Mouse (Mus musculus): ENCODE measurements around the gene Mpc2.
A peak's percentile ranks its signal among the peaks of the same experiment; 100 is the strongest.

Mpc2 gene

DNA sequence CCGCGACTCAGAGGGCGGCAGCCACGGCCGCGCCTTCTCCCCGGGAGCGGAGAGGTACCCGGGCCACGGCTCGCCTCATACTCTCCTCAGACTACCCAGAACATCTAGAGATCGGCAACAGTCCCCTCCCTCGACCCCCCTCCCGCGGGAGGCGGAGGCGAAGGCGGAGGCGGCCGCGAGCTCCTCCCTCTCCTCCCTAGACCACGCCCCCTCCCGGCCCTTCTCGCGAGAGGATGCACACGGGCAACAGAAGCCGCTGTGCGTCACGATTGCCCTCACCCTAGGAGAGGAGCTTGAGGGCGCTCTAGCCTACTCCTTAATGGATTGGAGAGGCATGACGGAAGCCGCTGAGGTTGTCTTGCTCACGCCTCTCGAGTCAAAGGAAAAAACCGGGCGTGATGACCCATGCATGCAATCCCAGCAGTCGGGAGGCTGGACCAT lies at the start of gene Mpc2, which contains the start of gene Dcaf6:
Gene Mpc2 (plus strand): TSS at position 278 of the 441 bp plus-strand sequence.
Gene Dcaf6 (minus strand): TSS at position 116 of the 441 bp plus-strand sequence.
- peak; percentile 100 for DNase-seq (ENCODE audit: low spot score)

DNA sequence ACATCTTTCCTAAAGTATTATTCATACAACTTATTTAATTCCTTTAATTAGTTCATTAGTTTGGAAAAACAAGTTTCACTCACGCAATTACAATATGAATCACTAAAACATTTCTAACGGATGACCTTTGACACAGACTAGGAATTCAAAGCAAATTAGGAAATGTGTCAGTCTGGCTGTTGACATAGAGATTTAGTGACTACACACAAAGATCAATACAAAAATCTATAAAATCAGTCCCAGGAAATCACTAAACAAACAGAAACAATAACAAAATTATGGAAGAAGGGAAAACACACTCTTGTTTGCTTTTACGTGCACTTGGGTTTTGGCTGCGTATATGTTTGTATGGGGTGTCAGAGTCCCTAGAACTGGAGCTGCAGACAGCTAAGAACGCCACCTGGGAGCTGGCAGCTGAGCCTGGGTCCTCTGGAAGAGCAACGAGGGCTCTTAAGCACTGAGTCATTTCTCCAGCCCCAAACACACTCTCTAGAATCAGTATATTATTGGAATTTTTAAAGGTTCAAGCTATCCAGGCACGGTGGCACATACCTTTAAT lies 39.0 kb upstream of the Mpc2 start:
- DNase-seq (ENCODE audit: low spot score) = no peak

DNA sequence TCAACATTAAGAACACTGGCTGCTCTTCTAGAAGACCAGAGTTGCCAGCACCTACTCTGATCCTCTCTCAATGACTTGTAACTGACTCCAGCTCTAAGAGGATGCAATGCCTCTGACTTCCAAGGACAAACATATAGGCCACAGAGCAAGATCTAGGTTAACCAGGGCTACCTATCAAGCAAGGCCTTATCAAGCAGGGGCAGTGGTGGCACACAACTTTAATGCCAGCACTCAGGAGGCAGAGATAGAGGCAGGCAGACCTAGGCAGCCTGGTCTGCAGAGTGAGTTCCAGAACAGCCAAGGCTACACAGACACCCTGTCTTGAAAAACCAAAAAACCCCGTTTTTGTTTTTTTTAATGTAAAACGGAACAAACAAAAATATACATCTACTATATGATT lies 34.2 kb upstream of the Mpc2 start:
- DNase-seq (ENCODE audit: low spot score) = no peak

DNA sequence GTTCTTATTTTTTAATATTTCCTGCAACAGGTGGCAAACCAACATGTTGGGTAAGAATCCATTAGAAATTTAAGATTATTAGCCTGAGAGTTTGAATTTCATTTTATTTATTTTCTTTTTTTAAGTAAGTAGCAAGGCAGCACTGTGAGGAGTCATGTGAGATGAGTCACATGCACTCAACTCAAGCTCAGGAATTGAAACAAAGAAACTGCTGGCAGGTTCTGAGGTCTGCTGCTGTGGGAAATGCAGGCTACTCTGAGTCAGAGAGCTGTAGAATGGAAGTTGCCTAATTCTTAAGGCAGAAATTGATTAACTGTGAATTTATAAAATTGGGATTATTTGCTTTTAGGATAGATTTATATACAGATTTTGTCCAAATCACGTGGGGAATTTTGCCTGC lies 27.6 kb upstream of the Mpc2 start:
- DNase-seq (ENCODE audit: low spot score) = no peak

DNA sequence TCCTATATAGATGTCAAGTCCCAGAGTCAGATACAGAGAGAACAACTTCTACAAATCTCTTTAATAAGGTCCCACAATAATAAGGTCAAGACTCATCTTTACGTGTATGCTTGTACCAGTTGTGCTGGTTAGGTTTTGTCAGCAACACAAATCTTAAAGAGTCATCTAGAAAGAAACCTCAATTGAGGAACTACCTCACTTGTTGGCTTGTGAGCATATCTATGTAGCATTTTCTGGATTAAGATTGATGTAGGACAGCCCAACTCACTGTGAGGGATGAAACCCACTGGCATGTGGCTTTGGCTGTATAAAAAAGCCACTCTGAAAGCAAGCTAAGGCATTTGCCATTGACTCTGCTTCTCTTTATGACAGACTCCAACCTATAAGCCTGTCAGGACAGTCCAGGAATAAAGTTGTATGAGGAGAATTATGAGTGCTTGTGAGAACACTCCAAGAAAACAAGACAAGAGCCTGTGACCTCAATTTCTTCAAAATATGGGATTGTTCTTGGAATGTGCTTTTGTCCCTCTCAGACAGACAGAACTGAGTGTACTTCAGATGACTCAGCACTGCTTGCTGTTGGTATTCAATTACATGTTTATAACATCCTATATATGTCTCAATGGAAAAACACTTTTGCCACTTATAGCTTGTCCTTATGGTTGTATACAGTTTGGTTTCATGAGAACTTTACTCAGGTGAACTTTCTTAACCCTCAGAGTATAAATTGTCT lies 22.0 kb upstream of the Mpc2 start:
- DNase-seq (ENCODE audit: low spot score) = no peak

DNA sequence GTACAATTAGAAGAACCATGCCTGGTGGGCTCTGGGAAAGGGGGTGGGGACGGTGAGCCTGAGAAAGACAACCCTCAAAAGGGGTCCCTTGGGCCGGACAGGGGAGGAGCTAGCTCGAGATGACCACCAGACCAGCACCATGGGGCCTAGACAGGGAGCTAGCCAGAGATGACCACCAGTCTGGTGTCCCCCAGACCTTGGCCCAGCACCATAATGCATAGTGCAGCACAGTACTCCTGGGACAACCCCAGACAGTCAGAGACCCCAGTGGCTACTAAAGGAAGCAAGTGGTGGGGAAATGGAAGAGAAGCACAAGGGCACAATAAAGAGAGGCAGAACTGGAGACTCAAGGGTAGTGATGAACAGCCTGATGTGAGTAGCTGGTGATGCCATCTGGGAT lies 19.6 kb upstream of the Mpc2 start:
- no peak for DNase-seq (ENCODE audit: low spot score)

DNA sequence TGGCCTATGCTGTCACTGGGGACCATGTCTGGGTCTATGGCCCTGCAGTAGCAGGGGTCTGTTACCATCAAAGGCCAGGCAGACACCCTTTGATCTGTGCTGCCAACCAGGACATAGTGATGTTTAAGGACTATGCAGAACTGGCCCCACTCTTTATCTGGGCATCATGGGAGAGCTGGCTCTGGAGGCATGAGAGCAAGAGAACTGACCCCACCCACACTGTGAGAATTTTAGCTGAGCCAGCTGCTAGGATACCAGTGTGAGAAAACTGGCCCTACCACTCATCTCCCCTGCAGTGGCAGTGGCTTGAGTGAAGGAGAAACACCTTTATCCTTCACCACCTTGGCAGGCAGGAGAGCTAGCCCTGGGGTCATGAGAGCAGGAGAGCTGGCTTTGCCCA lies 19.2 kb upstream of the Mpc2 start:
- DNase-seq (ENCODE audit: low spot score) = no peak

DNA sequence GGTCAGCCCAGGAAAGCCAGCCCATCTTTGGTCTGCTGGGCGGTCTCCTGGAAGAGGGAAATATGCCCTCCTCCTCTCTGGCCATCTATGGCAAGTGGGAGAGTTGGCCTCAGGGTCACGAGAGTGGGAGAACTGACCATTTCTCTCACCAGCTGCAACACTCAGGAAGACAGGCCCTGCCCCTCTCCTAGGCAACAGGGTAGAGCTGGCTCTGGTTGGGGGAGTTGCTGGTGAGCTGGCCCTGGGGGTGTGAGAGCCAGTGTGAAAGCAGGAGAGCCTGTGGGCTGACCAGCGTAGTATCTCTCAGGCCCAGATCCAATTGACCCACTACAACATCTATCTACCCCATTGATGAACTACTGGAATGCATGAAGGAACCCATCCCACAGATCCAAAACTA lies 18.7 kb upstream of the Mpc2 start:
- DNase-seq (ENCODE audit: low spot score) = no peak

DNA sequence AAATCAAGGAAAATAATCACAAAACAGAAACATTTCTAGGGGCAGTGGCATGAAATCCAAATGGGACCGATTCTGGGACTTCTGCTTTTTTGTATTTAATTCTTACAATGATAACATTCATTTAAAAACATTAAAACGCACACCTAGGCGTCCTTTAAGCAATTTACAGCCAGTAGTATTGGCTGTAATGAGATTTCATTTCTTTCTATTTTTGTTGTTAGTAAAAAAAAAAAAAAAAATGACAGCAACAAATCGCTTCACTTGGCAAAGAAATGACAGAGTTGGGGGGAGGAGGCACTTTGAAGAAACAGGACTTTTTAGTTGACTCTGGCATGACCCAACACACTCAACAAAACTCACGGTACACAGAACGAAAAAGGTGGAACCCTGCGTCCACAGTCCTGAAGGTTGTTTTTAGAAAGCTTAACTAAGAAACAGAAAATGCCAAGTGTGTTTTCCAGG lies 1.4 kb upstream of the Mpc2 start:
- no peak for DNase-seq (ENCODE audit: low spot score)

DNA sequence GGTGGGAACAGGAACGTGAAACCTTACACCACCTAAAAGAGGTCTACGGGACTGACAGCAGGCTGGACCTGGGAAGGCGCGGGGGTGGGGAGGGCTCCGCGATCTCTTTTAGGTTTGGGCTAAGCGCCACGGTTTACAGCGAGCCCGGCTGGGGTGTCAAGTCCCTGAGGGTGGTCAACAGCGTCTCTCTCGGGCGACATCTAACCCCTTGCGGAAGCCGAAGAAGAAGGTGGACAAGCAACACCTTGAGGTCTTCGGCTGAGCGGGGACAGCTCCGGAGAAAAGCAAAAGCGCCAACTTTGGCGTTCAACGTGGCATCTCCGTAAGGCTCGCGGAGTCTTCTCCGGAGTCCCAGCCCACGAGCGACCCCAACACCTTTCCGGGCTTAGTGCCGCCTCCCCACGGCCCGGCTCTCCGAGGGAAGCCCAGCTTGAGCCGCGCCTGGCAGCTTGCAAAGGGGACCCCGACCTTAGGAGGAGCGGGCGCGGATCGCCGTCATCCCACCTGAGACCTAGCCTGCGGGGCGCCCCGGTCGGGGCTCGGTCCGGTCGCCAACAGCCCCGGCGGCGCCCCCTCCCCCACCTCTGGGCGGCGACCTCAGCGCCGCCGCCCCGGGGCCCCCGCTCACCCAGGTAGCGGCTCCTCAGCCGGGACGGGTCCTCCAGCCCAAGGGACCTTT lies 795 bp upstream of the Mpc2 start:
- peak; percentile 73 for DNase-seq (ENCODE audit: low spot score)

DNA sequence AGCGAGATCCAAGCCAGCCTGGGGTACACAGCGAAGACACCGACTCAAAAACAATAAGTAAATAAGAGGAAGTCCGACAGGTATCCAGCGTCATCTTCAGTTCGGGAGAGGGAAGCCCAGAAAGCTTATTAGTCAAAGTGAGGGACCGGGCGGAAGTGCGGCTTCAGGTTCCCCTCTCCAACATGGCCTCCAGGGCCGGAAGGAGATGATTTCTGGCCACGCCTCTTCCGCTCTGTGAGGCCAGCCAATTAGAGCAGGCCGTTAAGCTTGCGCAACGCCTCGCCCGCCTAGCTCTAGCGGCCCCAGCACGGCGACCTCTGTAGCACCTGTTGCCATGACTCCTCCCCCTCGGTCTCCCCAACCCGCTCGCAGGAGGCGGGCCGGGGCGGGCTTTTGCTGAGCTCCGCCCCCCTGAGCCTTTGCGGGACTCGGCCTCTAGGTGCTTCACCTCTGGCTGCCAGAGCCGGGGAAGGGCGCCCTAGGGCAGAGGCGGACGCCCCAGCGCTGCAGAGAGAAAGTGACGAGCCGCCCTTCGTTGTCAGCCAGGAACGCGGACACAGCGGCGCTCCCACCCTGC lies 452 bp downstream of the Mpc2 start:
- peak; percentile 99 for DNase-seq (ENCODE audit: low spot score)

DNA sequence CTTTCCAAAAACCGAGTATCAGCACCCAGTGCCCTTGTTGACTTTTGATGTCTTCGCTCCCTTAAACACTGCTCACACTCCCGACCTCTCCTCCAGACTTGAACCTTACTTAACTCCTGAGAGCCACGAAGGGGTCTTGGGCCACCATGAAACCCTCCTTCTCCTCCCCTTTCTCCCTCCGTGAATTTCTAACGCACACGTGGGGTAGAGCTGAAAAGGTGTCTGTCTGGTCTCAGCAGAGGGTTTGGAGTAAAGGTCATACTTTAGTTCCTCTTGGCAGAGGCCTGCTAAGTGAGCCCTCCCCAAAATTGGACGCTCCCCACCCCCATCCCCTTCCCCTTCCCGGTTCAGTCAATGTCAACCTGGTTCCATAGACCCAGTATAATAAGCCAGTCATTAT lies 1.2 kb downstream of the Mpc2 start:
- DNase-seq (ENCODE audit: low spot score) = no peak

DNA sequence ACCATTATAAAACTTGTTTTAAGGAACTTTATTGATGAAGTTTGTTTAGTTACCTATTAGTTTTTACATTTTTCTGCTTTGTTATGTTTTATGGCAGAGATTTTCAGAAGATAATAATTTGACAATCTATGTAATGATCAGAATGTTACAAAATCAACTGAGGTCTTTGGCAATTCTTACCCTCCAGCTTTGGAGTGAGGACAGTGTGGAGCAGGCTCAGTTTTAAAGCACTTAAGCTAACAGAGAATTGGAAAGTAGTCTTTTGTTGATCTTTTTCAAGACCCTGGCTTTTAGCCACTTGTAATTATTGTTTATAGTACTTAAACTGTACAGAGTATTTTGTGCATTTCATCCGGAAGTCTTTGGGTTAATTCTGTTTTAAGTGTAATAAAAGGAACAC lies 2.4 kb downstream of the Mpc2 start:
- DNase-seq (ENCODE audit: low spot score) = no peak

DNA sequence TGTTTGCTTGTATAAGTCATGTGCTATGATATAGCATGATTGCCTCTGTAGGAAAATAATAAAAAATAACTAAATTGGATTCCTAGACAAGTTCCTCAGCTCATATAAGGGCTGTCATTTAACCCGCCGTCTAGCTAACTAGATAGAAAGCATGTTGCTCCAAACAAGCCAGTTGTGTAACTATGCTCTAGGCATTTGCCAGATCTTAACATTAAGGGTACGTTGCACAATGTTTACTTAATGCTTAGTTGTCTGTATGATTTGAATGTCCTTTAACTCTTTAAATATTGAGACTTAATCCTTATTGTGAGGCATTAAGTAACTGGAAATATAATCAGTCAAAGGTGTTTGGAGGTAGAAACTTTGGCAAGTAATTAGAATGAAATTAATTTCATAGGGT lies 4.1 kb downstream of the Mpc2 start:
- DNase-seq (ENCODE audit: low spot score) = no peak

DNA sequence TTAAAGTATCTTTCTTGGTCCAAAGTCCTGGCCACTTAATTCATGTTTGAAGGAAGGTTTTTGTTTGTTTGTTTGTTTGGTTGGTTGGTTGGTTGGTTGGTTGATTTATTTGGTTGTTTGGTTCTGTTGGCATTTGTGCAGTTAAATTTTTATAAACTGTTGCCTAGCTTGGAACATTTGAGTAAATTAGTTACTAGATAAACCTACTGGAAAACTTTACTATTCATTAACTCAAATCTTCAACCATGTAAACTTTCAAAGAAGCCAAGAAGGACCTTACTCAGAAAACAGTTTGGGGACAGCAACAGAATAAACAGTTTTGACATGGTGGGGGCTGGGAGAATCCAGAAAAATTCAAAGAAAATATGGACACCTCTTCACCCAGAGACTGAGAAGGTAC lies 8.5 kb downstream of the Mpc2 start:
- DNase-seq (ENCODE audit: low spot score) = no peak

DNA sequence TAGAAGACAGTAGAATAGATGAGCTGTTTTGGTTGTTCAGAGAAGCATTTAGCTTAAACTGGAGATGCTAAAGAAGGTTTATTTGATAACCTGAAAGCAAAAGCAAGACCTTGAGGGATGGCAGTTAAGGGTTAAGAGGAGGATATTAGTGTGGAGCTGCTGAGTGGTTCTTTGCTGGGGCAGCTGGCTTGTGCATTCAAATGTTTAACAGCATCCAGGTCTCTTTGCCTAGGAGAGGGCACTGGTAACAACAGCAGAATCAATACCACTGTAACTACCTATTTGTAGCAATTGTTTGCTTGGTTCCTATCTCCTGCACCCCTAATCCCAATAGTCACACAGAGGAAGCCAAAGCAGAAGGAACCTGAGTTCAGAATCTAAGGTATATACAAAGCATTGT lies 9.3 kb downstream of the Mpc2 start:
- no peak for DNase-seq (ENCODE audit: low spot score)

DNA sequence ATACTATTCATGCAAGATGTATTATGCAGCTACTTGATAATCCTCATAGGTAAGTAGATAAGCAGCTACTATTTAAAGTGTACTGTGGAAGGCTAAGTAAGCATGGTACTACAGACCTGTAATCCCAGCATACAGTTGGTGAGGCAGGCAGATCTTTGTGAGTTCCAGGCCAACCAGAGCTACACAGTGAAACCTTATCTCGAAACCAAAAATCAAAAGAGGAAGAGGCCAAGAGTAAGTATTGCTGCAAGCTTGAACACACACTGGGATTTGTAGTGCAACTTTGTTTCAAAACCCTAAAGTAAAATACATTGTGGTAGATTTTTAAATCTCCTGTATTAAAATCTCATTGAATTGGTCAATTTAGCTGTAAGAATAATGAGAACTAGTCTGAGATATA lies 11.1 kb downstream of the Mpc2 start:
- no peak for DNase-seq (ENCODE audit: low spot score)

DNA sequence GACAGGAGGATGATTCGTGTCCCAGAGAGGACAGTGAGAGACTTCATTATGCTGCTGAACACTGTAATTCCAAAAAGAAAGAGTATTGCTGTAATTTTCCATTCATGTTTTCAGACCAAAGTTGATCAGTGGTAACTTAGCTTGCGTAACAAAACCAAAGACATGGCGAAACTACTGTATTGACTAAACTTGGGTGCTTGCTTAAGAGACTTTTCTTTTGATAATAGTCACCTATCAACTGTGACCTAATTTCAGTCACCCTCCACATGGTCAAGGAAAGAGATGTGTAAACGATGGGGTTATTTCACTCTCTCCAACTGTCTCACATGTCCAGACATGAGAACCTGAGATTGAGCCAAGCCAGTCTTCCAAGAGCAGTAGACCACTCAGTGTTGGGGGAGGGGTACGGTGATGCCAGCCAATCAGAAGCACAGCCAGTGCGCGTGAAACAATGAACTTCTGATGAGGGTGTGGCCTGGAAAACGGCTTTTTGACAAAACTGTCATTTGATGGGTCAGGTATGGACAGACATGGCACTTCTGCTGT lies 24.3 kb downstream of the Mpc2 start, which contains the start of gene Adcy10:
Gene Adcy10 (plus strand): TSS at position 496 of the 546 bp plus-strand sequence.
- no peak for DNase-seq (ENCODE audit: low spot score)

DNA sequence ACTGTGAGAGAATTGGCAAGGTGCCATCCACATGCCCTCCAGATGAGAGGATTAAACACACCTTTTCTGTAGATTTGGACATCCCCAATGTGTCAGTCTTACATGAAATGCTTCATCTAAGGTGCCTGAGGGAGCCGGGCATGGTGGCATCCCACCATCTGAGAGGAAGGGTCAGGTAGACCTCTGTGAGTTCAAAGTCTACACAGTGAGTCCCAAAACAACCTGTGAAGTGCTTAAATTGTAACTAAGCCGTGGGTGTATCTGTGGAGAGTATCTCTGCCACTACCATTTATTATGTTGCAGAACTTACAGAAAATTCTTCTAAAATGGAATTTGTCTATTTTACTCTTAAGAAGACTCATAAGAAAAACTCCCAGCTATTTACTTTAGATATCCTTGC lies 25.7 kb downstream of the Mpc2 start:
- DNase-seq (ENCODE audit: low spot score) = no peak

DNA sequence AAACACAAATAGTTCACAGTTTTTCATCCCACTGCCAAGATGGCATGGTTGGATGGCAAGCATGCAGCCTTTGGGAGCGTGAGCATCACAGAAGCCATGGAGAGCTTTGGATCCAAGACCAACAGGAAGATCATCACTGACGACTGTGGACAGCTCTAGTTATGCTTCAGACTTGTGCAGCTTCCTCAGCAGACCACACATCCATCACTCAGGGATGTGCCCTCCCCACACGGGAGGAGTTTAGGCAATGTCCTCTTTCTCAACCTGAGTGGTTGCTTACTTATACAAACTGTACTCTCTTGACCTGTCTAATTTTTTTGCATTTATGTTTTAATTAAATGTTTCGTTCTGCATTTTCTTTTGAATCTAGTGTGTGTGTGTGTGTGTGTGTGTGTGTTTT lies 28.8 kb downstream of the Mpc2 start:
- DNase-seq (ENCODE audit: low spot score) = no peak

DNA sequence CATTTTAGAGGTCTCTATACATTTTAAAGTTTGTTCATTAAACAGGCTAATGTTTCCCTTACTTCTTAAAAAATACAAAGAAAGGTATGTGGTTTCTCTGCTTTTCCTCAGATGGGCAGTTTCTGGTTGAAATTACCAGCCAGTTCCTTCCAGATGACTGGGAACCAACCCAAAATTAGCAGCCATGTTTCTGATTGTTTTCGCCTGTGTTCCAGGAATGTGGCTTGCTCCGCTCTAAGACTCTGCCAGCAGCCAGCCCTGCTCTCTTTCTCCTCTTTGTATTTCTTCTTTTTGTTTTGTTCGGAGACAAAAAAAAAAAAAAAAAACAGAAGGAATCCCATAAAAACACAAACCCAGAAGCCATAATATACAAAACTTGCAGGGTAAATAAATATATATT lies 38.4 kb downstream of the Mpc2 start:
- no peak for DNase-seq (ENCODE audit: low spot score)

DNA sequence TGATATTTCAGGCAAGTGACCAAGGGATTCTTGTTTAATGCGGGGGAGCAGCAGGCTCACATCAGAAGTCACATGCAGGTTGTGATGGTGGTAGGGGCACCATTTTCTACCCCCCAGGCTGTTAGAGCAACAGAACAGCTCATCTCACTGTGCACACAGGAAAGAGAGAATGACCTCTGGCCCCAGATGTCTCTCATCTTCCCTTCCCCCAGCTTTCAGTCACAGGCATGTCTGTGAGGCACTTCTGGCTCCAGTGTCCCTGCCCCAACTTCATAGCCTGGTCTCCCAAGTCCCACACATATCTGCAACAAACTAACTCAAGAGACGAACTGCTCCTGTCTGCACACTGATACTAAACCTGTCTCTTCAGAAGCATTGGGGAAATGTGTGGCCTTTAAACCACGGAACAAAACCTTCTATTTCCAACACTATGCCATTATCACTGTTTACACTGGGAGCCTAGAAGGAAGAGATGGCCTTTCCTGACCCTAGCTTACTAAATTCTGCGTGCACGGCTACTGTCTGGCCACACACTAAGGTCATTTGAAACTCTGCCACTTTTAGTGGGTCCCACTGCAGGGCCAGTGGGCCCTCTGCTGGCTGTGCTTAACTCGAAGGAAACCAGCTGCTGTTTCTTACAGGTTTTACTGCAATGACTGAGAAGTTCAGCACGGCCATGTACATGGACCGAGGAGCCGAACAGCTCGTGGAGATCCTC lies 43.0 kb downstream of the Mpc2 start:
- peak; percentile 48 for DNase-seq (ENCODE audit: low spot score)
